Mouse (Mus musculus) cerebellum, postnatal 10 days (tissue): ENCODE results near the gene Nipsnap1.

Experiments used
- DNase-seq, 2 experiments: peaks; one replicate each; pipeline ENCODE4 v3.0.0; 2021; ENCODE audit warnings: mixed read lengths in 2 of 2

The Nipsnap1 gene

GRCm38 (mm10) chr11:4874551-4874950 lies 800 bp downstream of the Nipsnap1 start:
- peak; percentile 17 to 33 for DNase-seq

- DNase-seq: no peak
Observed at GRCm38 (mm10) chr11:4881087-4881486, 7.3 kb downstream of the Nipsnap1 start.

GRCm38 (mm10) chr11:4882892-4883627 lies 9.3 kb downstream of the Nipsnap1 start:
- peak; percentile 30 to 39 for DNase-seq

- peak; percentile 76 to 81 for DNase-seq
Observed at GRCm38 (mm10) chr11:4885385-4885903, 11.7 kb downstream of the Nipsnap1 start.

GRCm38 (mm10) chr11:4886987-4887386 lies 13.2 kb downstream of the Nipsnap1 start:
- DNase-seq: no peak

- peak; percentile 86 to 88 for DNase-seq
Observed at GRCm38 (mm10) chr11:4894848-4895816, 21.4 kb downstream of the Nipsnap1 start, which contains the start of gene Thoc5. Gene Thoc5 (plus strand): TSS chr11:4895320.

- DNase-seq: peak in 1 of 2 experiments; percentile 52
Observed at GRCm38 (mm10) chr11:4900437-4900836, 26.7 kb downstream of the Nipsnap1 start.

GRCm38 (mm10) chr11:4901956-4902355 lies 28.2 kb downstream of the Nipsnap1 start:
- DNase-seq: no peak

- no peak for DNase-seq
Observed at GRCm38 (mm10) chr11:4906231-4906630, 32.5 kb downstream of the Nipsnap1 start.

GRCm38 (mm10) chr11:4916068-4916467 lies 42.3 kb downstream of the Nipsnap1 start:
- DNase-seq: peak; percentile 77 to 79

GRCm38 (mm10) chr11:4921281-4921680 lies 47.5 kb downstream of the Nipsnap1 start:
- peak; percentile 28 to 30 for DNase-seq

GRCm38 (mm10) chr11:4921751-4922150 lies 48.0 kb downstream of the Nipsnap1 start:
- peak; percentile 49 to 55 for DNase-seq

GRCm38 (mm10) chr11:4927224-4927623 lies 53.5 kb downstream of the Nipsnap1 start:
- no peak for DNase-seq

- DNase-seq: peak; percentile 64 to 65
Observed at GRCm38 (mm10) chr11:4931009-4931601, 57.4 kb downstream of the Nipsnap1 start.

GRCm38 (mm10) chr11:4936243-4936642 lies 62.5 kb downstream of the Nipsnap1 start:
- no peak for DNase-seq
